Mouse (Mus musculus) ES-E14 (cell line): ENCODE data around the gene 1110004F10Rik. TPM values are rescaled to one million over a fixed set of nuclear protein-coding genes. Genes with fewer than 3 reads are reported as not detected.

Source experiments
- DNase-seq: peaks from one replicate; pipeline ENCODE4 v3.0.0-alpha.2; 2013; ENCODE audit warnings: low read depth, low spot score
- H3K27ac ChIP-seq: 2 replicates; pipeline ENCODE4 v1.5.1; 2012; ENCODE audit warnings: low read depth, mild to moderate bottlenecking, low read length, moderate library complexity, mixed read lengths; ENCODE audit not compliant: poor library complexity, insufficient read depth, severe bottlenecking
- H3K36me3 ChIP-seq: 2 replicates; pipeline ENCODE4 v1.6.1; 2012; ENCODE audit warnings: mild to moderate bottlenecking, low read length, moderate library complexity, mixed read lengths; ENCODE audit not compliant: control insufficient read depth, poor library complexity, insufficient read depth, severe bottlenecking
- H3K4me1 ChIP-seq, 2 experiments: fragments of 150-350 bp in 1 of 2; sonication (generic) in 1 of 2; 2 replicates each; pipeline ENCODE4 v1.6.1; 2012; ENCODE audit warnings: low read length in 2 of 2, mild to moderate bottlenecking in 1 of 2, mixed read lengths in 1 of 2; ENCODE audit not compliant: control insufficient read depth in 2 of 2, insufficient read depth in 2 of 2, poor library complexity in 1 of 2
- H3K4me3 ChIP-seq, 2 experiments: fragments of 150-350 bp in 1 of 2; sonication (generic) in 1 of 2; 2 replicates each; pipeline ENCODE4 v1.5.1; 2012; ENCODE audit warnings: low read length in 2 of 2, low read depth in 1 of 2, mild to moderate bottlenecking in 1 of 2, mixed read lengths in 1 of 2; ENCODE audit not compliant: insufficient read depth in 1 of 2, poor library complexity in 1 of 2, severe bottlenecking in 1 of 2
- H3K9ac ChIP-seq: 2 replicates; pipeline ENCODE4 v1.6.1; 2012; ENCODE audit warnings: low read depth, mild to moderate bottlenecking, low read length, mixed read lengths; ENCODE audit not compliant: poor library complexity, insufficient read depth, severe bottlenecking
- H3K9me3 ChIP-seq: fragments of 150-350 bp; sonication (generic); 2 replicates; pipeline ENCODE4 v1.6.1; 2012; ENCODE audit warnings: low read depth, mild to moderate bottlenecking, low read length; ENCODE audit not compliant: control insufficient read depth, insufficient read depth
- CHD2 ChIP-seq: IDR thresholded peaks from 2 replicates; pipeline ENCODE4 v1.6.1; 2014; ENCODE audit warnings: mild to moderate bottlenecking, low read depth, low read length, inconsistent platforms
- HCFC1 ChIP-seq: IDR thresholded peaks from 2 replicates; pipeline ENCODE4 v1.6.1; 2012; ENCODE audit warnings: low read length, inconsistent platforms, borderline replicate concordance; ENCODE audit not compliant: insufficient read depth
- MAFK ChIP-seq: IDR thresholded peaks from 2 replicates; pipeline ENCODE4 v1.6.1; 2014; ENCODE audit warnings: mild to moderate bottlenecking, low read depth, low read length, inconsistent platforms; ENCODE audit not compliant: insufficient read depth
- ZC3H11A ChIP-seq: IDR thresholded peaks from 2 replicates; pipeline ENCODE4 v1.6.1; 2012; ENCODE audit warnings: low read depth, mild to moderate bottlenecking, inconsistent platforms, low read length, borderline replicate concordance
- ZNF384 ChIP-seq: IDR thresholded peaks from 2 replicates; pipeline ENCODE4 v1.6.1; 2012; ENCODE audit warnings: low read depth, low read length, inconsistent platforms
- in situ Hi-C, 2 experiments: fragments of 600-800 bp; cut with MboI; formaldehyde crosslinking; loops; one replicate each; pipeline ENCODE4 v1.15.1; 2025; ENCODE audit warnings: low sequenced_read_pairs in 2 of 2, inconsistent platforms in 1 of 2; ENCODE audit not compliant: unreplicated experiment in 2 of 2
- total RNA-seq: library from RNA; depleted of rRNA; stranded (reverse); fragments of 300-350 nt; gene quantifications from 2 replicates; pipeline ENCODE4 v1.2.3, GENCODE M21; 2012

1110004F10Rik gene
- total RNA-seq, 1 experiment = 102 TPM

DNA sequence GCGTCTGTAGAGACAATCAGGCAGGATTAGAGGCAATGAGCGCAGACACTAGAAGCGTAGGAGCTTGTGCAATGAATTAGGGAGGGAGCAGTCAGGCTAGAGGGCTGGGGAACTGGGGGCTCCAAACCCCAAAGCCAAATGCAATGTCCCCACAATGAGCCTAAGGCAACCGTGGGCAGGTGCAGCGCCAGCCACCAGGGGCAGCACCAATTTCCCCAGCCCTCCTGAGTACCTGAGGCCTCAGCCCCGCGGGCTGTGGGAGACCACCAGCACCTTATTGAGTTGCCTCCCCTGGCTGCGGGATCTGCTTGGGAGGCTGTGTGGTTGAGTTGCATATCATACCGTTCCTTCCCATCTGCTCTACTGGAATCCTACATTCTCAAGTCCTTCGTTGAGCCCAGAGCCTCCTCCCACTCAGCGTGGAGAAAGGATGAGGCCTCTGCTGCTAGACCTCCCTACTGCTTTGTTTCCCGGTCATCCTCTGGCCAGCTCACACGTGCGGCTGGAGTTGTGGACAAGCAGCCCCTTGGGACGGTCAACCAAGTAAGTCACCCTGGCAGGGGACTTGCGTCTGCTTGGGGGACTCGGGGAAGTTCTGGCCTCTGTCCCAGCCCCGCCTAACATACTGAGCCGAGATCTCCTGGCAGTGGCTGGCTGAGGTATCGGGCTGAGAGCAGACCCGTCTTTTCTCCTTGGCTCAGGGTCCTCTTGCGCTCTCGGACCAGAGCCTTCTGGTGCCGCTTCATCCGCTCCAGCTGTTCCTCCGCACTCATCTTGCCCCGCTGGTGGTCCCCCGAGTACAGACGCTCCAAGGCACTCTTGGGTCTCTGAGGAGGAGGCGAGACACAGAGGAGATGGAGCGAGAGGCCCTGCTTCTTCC, 95.5 kb downstream of the 1110004F10Rik start:
- peak overlapping the region in 1 of 2 experiments; percentile 11; a peak in 1 of 4 replicates for H3K4me3 ChIP-seq
- peaks cover 40% of the 10 kb centered on the region for H3K36me3 ChIP-seq
- TF ChIP-seq MAFK (no peak), ZC3H11A (no peak), CHD2 (no peak), HCFC1 (no peak), ZNF384 (no peak)
- H3K27ac ChIP-seq = no peak overlapping the region
- H3K4me1 ChIP-seq = peaks cover 0 to 9% of the 10 kb centered on the region in 2 experiments; a peak in 2 of 4 replicates
- in situ Hi-C loops = no loop called here
- H3K9ac ChIP-seq = no peak overlapping the region; the same call in 1 of the 2 replicates
- no peaks in the 10 kb centered on the region for H3K9me3 ChIP-seq
- no peak for DNase-seq

DNA sequence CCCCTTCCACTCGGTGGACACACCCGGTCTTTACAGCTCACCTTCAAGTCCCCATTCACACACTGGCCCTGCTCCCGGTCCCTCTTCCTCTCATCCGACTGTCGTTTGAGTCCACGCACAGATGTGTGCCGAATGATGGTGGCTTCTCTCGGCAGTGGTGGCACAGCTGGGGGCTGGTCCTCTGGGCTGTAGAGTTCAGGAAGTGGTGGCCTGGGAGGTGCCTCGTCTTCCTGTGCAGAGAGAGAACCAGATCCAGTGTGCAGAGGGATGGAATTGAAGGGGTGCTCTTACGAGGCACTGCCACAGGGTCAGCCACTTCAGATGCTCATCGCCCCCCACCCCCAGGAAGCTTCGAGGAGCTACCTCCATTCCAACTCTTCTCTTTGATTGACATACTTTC, 98.0 kb downstream of the 1110004F10Rik start:
- H3K9ac ChIP-seq = no peak overlapping the region
- H3K27ac ChIP-seq = no peak overlapping the region
- TF ChIP-seq ZNF384 = no peak
- no peak for TF ChIP-seq HCFC1
- TF ChIP-seq MAFK = no peak
- no peak for TF ChIP-seq CHD2
- no peak for TF ChIP-seq ZC3H11A
- H3K4me3 ChIP-seq = no peak overlapping the region
- in situ Hi-C loops = no loop called here
- H3K9me3 ChIP-seq = no peaks in the 10 kb centered on the region
- peaks cover 0 to 9% of the 10 kb centered on the region in 2 experiments; a peak in 2 of 4 replicates for H3K4me1 ChIP-seq
- DNase-seq = no peak
- H3K36me3 ChIP-seq = peaks cover 54% of the 10 kb centered on the region

DNA sequence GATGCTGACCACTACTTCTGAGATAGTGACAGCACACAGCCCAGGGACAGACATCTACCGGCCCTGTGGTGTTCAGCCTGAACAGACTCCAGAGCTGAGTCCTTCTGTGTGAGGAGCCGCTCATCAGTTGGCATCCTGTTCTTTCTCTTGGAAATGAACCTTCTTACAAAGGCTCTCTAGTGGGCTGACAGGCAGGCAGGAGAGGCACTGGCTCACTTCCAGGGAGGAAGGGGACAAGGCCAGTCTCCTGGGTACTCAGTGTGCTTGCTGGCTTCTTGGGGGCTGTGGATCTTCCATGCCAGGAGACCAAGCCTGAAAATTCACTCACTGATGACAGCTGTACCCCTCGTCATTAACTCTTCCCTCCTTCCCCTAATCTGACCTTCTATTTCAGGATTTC, 98.5 kb downstream of the 1110004F10Rik start:
- no peak overlapping the region for H3K9ac ChIP-seq
- no peak for TF ChIP-seq ZNF384
- TF ChIP-seq HCFC1 = no peak
- TF ChIP-seq ZC3H11A = no peak
- no peak for TF ChIP-seq CHD2
- TF ChIP-seq MAFK = no peak
- H3K4me3 ChIP-seq = no peak overlapping the region
- H3K27ac ChIP-seq = no peak overlapping the region
- peaks cover 0 to 9% of the 10 kb centered on the region in 2 experiments; a peak in 2 of 4 replicates for H3K4me1 ChIP-seq
- H3K9me3 ChIP-seq = no peaks in the 10 kb centered on the region
- in situ Hi-C loops = no loop called here
- peaks cover 54% of the 10 kb centered on the region for H3K36me3 ChIP-seq
- no peak for DNase-seq

DNA sequence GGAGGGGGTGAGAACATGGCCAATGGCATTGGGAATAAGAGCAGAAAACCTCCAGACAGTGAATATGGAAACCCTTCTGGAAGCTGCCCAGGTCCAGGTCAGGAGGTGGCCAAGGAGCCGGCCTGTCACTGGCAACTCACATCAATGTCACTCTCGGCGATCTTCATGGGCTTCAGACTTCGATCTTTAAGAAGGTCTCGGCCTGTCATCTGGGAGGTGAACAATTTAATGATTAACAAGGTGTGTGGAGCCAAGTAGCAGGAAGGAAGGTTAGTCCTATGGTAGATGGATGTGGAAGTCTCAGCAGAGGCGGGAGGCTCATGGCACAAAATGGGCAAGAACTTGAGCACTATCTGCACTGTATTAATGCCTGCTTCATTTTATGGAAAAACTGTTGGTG, 105.8 kb downstream of the 1110004F10Rik start:
- TF ChIP-seq ZC3H11A (no peak), CHD2 (no peak), ZNF384 (no peak), HCFC1 (no peak), MAFK (no peak)
- Histone ChIP-seq H3K36me3 (peaks cover 43% of the 10 kb centered on the region), H3K9me3 (no peaks in the 10 kb centered on the region), H3K9ac (no peak overlapping the region), H3K4me1 (peaks cover 0 to 2% of the 10 kb centered on the region in 2 experiments; a peak in 1 of 4 replicates), H3K27ac (no peak overlapping the region), H3K4me3 (no peak overlapping the region)
- DNase-seq = no peak
- in situ Hi-C loops = no loop called here
